Mouse (Mus musculus) E14TG2a.4 (cell line): ENCODE measurements at regions not wholly inside any gene's neighbourhood (a gene's known extent, or its start where the extent isn't known, plus 50 kb on each side); places are given as distances from the start of the nearest gene placed in this dataset.

Source experiments
- CTCF ChIP-seq: conservative IDR thresholded peaks from 2 replicates; pipeline ENCODE4 v1.5.1; 2014; ENCODE audit warnings: low read length
- NANOG ChIP-seq: IDR thresholded peaks from 2 replicates; pipeline ENCODE4 v1.6.1; 2014; ENCODE audit warnings: borderline replicate concordance, low read length, mixed read lengths
- POU5F1 ChIP-seq: IDR thresholded peaks from 2 replicates; pipeline ENCODE4 v1.6.1; 2014; ENCODE audit warnings: low read length, borderline replicate concordance

DNA sequence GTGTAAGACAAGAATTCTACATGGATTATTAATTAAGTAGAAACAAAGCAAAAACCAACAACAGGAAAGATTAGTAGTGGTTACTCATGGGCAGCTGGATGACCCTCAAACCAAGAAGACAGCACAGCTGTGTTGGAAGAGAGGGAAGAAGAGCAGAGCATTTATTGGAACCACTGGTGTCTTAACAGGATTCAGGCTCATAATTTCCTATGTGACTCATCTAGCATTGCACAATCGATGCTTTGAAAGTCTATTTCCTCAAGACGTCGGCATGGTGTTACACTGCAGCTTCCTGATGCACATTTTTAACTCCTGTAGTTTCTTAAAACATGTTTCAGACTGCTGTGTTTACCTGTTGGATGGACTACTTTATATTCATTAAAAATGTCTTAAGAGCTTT is 221.1 kb downstream of the Gja1 start:
- TF ChIP-seq CTCF (no peak), POU5F1 (no peak), NANOG (no peak)
